Mouse (Mus musculus): ENCODE measurements around the gene Dnttip1. TPM values are rescaled to one million over a fixed set of nuclear protein-coding genes. Genes with fewer than 3 reads are reported as not detected.

Gene Dnttip1
- polyA plus RNA-seq, 1 experiment, result 35.5 TPM

GRCm38 (mm10) chr2:164748991-164749390 lies 3.2 kb downstream of the Dnttip1 start:
- TF ChIP-seq POLR2A (IDR thresholded peaks at IDR 0.05; ENCODE audit: extremely low read depth, insufficient read depth, low read length) (no peak), CTCF (IDR thresholded peaks at IDR 0.05; ENCODE audit: extremely low read depth, insufficient read depth, low read length) (no peak)
- H3K4me3 ChIP-seq (ENCODE audit: insufficient read depth, low read length), result no peak overlapping the region

GRCm38 (mm10) chr2:164752454-164752853 lies 6.7 kb downstream of the Dnttip1 start:
- no peak for TF ChIP-seq CTCF (IDR thresholded peaks at IDR 0.05; ENCODE audit: extremely low read depth, insufficient read depth, low read length)
- TF ChIP-seq POLR2A (IDR thresholded peaks at IDR 0.05; ENCODE audit: extremely low read depth, insufficient read depth, low read length), result no peak
- no peak overlapping the region for H3K27ac ChIP-seq (ENCODE audit: insufficient read depth, low read length)
- H3K4me3 ChIP-seq (ENCODE audit: insufficient read depth, low read length), result no peak overlapping the region
- H3K4me1 ChIP-seq (ENCODE audit: control insufficient read depth, insufficient read depth, low read length), result peaks cover 1% of the 10 kb centered on the region; the same call in 1 of the 2 replicates

More at GRCm38 (mm10) chr2:164748991-164749390, 3.2 kb downstream of the Dnttip1 start:
- Histone ChIP-seq H3K4me1 (ENCODE audit: control insufficient read depth, insufficient read depth, low read length) (peaks cover 7% of the 10 kb centered on the region; the same call in 1 of the 2 replicates), H3K27ac (ENCODE audit: insufficient read depth, low read length) (no peak overlapping the region)

GRCm38 (mm10) chr2:164754105-164754504 lies 8.3 kb downstream of the Dnttip1 start:
- Histone ChIP-seq H3K4me1 (ENCODE audit: control insufficient read depth, insufficient read depth, low read length) (no peaks in the 10 kb centered on the region), H3K27ac (ENCODE audit: insufficient read depth, low read length) (no peak overlapping the region), H3K4me3 (ENCODE audit: insufficient read depth, low read length) (no peak overlapping the region)
- TF ChIP-seq POLR2A (IDR thresholded peaks at IDR 0.05; ENCODE audit: extremely low read depth, insufficient read depth, low read length), result no peak
- no peak for TF ChIP-seq CTCF (IDR thresholded peaks at IDR 0.05; ENCODE audit: extremely low read depth, insufficient read depth, low read length)

- Histone ChIP-seq H3K4me3 (ENCODE audit: insufficient read depth, low read length) (no peak overlapping the region), H3K4me1 (ENCODE audit: control insufficient read depth, insufficient read depth, low read length) (no peaks in the 10 kb centered on the region), H3K27ac (ENCODE audit: insufficient read depth, low read length) (no peak overlapping the region)
- TF ChIP-seq CTCF (IDR thresholded peaks at IDR 0.05; ENCODE audit: extremely low read depth, insufficient read depth, low read length) (no peak), POLR2A (IDR thresholded peaks at IDR 0.05; ENCODE audit: extremely low read depth, insufficient read depth, low read length) (no peak)
These were observed 9.0 kb downstream of the Dnttip1 start for GRCm38 (mm10) chr2:164754800-164755199.

- TF ChIP-seq CTCF (IDR thresholded peaks at IDR 0.05; ENCODE audit: extremely low read depth, insufficient read depth, low read length) (no peak), POLR2A (IDR thresholded peaks at IDR 0.05; ENCODE audit: extremely low read depth, insufficient read depth, low read length) (no peak)
- Histone ChIP-seq H3K4me1 (ENCODE audit: control insufficient read depth, insufficient read depth, low read length) (no peaks in the 10 kb centered on the region), H3K27ac (ENCODE audit: insufficient read depth, low read length) (no peak overlapping the region), H3K4me3 (ENCODE audit: insufficient read depth, low read length) (no peak overlapping the region)
These were observed 12.1 kb downstream of the Dnttip1 start for GRCm38 (mm10) chr2:164757841-164758240.

- Histone ChIP-seq H3K4me1 (ENCODE audit: control insufficient read depth, insufficient read depth, low read length) (no peaks in the 10 kb centered on the region), H3K27ac (ENCODE audit: insufficient read depth, low read length) (no peak overlapping the region), H3K4me3 (ENCODE audit: insufficient read depth, low read length) (no peak overlapping the region)
- TF ChIP-seq CTCF (IDR thresholded peaks at IDR 0.05; ENCODE audit: extremely low read depth, insufficient read depth, low read length) (no peak), POLR2A (IDR thresholded peaks at IDR 0.05; ENCODE audit: extremely low read depth, insufficient read depth, low read length) (no peak)
These were observed 12.9 kb downstream of the Dnttip1 start for GRCm38 (mm10) chr2:164758692-164759091.

GRCm38 (mm10) chr2:164760059-164760833 lies 14.5 kb downstream of the Dnttip1 start:
- TF ChIP-seq POLR2A (IDR thresholded peaks at IDR 0.05; ENCODE audit: extremely low read depth, insufficient read depth, low read length), result no peak
- no peak for TF ChIP-seq CTCF (IDR thresholded peaks at IDR 0.05; ENCODE audit: extremely low read depth, insufficient read depth, low read length)
- no peak overlapping the region for H3K4me3 ChIP-seq (ENCODE audit: insufficient read depth, low read length)
- H3K27ac ChIP-seq (ENCODE audit: insufficient read depth, low read length), result no peak overlapping the region
- no peaks in the 10 kb centered on the region for H3K4me1 ChIP-seq (ENCODE audit: control insufficient read depth, insufficient read depth, low read length)

GRCm38 (mm10) chr2:164761502-164761901 lies 15.7 kb downstream of the Dnttip1 start:
- no peaks in the 10 kb centered on the region for H3K4me1 ChIP-seq (ENCODE audit: control insufficient read depth, insufficient read depth, low read length)
- TF ChIP-seq CTCF (IDR thresholded peaks at IDR 0.05; ENCODE audit: extremely low read depth, insufficient read depth, low read length), result no peak
- TF ChIP-seq POLR2A (IDR thresholded peaks at IDR 0.05; ENCODE audit: extremely low read depth, insufficient read depth, low read length), result no peak
- no peak overlapping the region for H3K4me3 ChIP-seq (ENCODE audit: insufficient read depth, low read length)
- no peak overlapping the region for H3K27ac ChIP-seq (ENCODE audit: insufficient read depth, low read length)

- Histone ChIP-seq H3K27ac (ENCODE audit: insufficient read depth, low read length) (no peak overlapping the region), H3K4me3 (ENCODE audit: insufficient read depth, low read length) (no peak overlapping the region), H3K4me1 (ENCODE audit: control insufficient read depth, insufficient read depth, low read length) (no peaks in the 10 kb centered on the region)
- TF ChIP-seq POLR2A (IDR thresholded peaks at IDR 0.05; ENCODE audit: extremely low read depth, insufficient read depth, low read length) (no peak), CTCF (IDR thresholded peaks at IDR 0.05; ENCODE audit: extremely low read depth, insufficient read depth, low read length) (no peak)
These were observed 16.2 kb downstream of the Dnttip1 start for GRCm38 (mm10) chr2:164761971-164762370.

GRCm38 (mm10) chr2:164762593-164762992 lies 16.8 kb downstream of the Dnttip1 start:
- Histone ChIP-seq H3K27ac (ENCODE audit: insufficient read depth, low read length) (no peak overlapping the region), H3K4me1 (ENCODE audit: control insufficient read depth, insufficient read depth, low read length) (no peaks in the 10 kb centered on the region), H3K4me3 (ENCODE audit: insufficient read depth, low read length) (no peak overlapping the region)
- no peak for TF ChIP-seq POLR2A (IDR thresholded peaks at IDR 0.05; ENCODE audit: extremely low read depth, insufficient read depth, low read length)
- TF ChIP-seq CTCF (IDR thresholded peaks at IDR 0.05; ENCODE audit: extremely low read depth, insufficient read depth, low read length), result no peak

Measured in cortical plate, adult 2 months (tissue).